Mouse (Mus musculus) hindbrain, embryonic 14.5 days (tissue): Measurements from ENCODE around the gene Wee2. TPM values are rescaled to one million over a fixed set of nuclear protein-coding genes. Genes with fewer than 3 reads are reported as not detected.

ENCODE experiments used
- ATAC-seq: fragments of 200-750 bp; cut with Nextera tagmentation; 2 replicates; pipeline ENCODE4 v1.8.0; 2017; ENCODE audit warnings: moderate number of reproducible peaks, mild to moderate bottlenecking, moderate TSS enrichment, moderate library complexity; ENCODE audit not compliant: low FRiP score
- DNase-seq: peaks from one replicate; pipeline ENCODE4 v3.0.0-alpha.2; 2015; ENCODE audit warnings: low spot score
- H3K27ac ChIP-seq: fragments of 300-500 bp; sonication (generic); 2 replicates; pipeline ENCODE4 v1.5.1; 2014; ENCODE audit warnings: mild to moderate bottlenecking, moderate library complexity
- H3K27me3 ChIP-seq: fragments of 300-500 bp; sonication (generic); 2 replicates; pipeline ENCODE4 v1.6.1; 2014; ENCODE audit warnings: mild to moderate bottlenecking, low read length, mixed read lengths; ENCODE audit not compliant: control insufficient read depth, insufficient read depth
- H3K36me3 ChIP-seq: fragments of 300-500 bp; sonication (generic); replicated peaks from 2 replicates; pipeline ENCODE4 v1.6.1; 2014; ENCODE audit not compliant: control insufficient read depth, insufficient read depth
- H3K4me1 ChIP-seq: fragments of 300-500 bp; sonication (generic); replicated peaks from 2 replicates; pipeline ENCODE4 v1.6.1; 2014; ENCODE audit warnings: antibody characterized with exemption, low read length, mixed read lengths; ENCODE audit not compliant: control insufficient read depth, insufficient read depth
- H3K4me2 ChIP-seq: fragments of 300-500 bp; sonication (generic); replicated peaks from 2 replicates; pipeline ENCODE4 v1.6.1; 2014; ENCODE audit warnings: mild to moderate bottlenecking, moderate library complexity
- H3K4me3 ChIP-seq: fragments of 300-500 bp; sonication (generic); replicated peaks from 2 replicates; pipeline ENCODE4 v1.5.1; 2014; ENCODE audit warnings: mild to moderate bottlenecking, low read length
- H3K9ac ChIP-seq: fragments of 300-500 bp; sonication (generic); 2 replicates; pipeline ENCODE4 v1.6.1; 2014
- H3K9me3 ChIP-seq: fragments of 300-500 bp; sonication (generic); 2 replicates; pipeline ENCODE4 v1.6.1; 2016; ENCODE audit warnings: low read length; ENCODE audit not compliant: control insufficient read depth
- WGBS: fragments of 180-500 bp; shearing (Covaris S2); extraction: QIAGEN DNeasy Blood & Tissue Kit; methylation state at CpG from one replicate; pipeline ENCODE4 v1.1.7; 2014; 5-methylcytosine and 5-hydroxymethylcytosine counted together
- polyA plus RNA-seq: library from polyadenylated mRNA; unstranded; fragments of >200 nt; fragmentation: Nextera tagmentation; extraction: Ambion mirVana; gene quantifications from 2 replicates; pipeline ENCODE4 v1.2.1, GENCODE M21; 2014

The Wee2 gene
- polyA plus RNA-seq, 1 experiment from 2014 or later = 0.17 TPM

GRCm38 (mm10) chr6:40421099-40421498, 17.8 kb upstream of the Wee2 start:
- H3K9me3 ChIP-seq = no peaks in the 10 kb centered on the region
- H3K4me2 ChIP-seq = no peak overlapping the region
- no peak overlapping the region for H3K27ac ChIP-seq
- H3K4me1 ChIP-seq = no peaks in the 10 kb centered on the region
- DNase-seq = no peak
- no peak overlapping the region for H3K4me3 ChIP-seq
- H3K9ac ChIP-seq = no peak overlapping the region
- 98% methylated on average over 6 of the region's 6 CpGs for WGBS
- ATAC-seq = no peak
- H3K36me3 ChIP-seq = peaks cover 32% of the 10 kb centered on the region
- no peaks in the 10 kb centered on the region for H3K27me3 ChIP-seq

- Histone ChIP-seq H3K27me3 (no peaks in the 10 kb centered on the region), H3K9me3 (no peaks in the 10 kb centered on the region), H3K4me2 (no peak overlapping the region), H3K9ac (no peak overlapping the region), H3K36me3 (peaks cover 24% of the 10 kb centered on the region), H3K27ac (no peak overlapping the region), H3K4me1 (no peaks in the 10 kb centered on the region), H3K4me3 (no peak overlapping the region)
- ATAC-seq = no peak
- no peak for DNase-seq
- 88% methylated on average over 1 of the region's 1 CpGs for WGBS
Observed at GRCm38 (mm10) chr6:40423013-40423412, 15.9 kb upstream of the Wee2 start.

GRCm38 (mm10) chr6:40423774-40424173, 15.1 kb upstream of the Wee2 start:
- peak; percentile 46 for DNase-seq
- Histone ChIP-seq H3K27ac (no peak overlapping the region), H3K36me3 (peaks cover 16% of the 10 kb centered on the region), H3K4me3 (no peak overlapping the region), H3K4me2 (no peak overlapping the region), H3K9ac (no peak overlapping the region), H3K27me3 (no peaks in the 10 kb centered on the region), H3K4me1 (peaks cover 7% of the 10 kb centered on the region; the same call in 1 of the 2 replicates), H3K9me3 (no peaks in the 10 kb centered on the region)
- WGBS = 62% methylated on average over 1 of the region's 1 CpGs
- 0 out of 2 replicates have a peak, but pooled peaks have one; percentile 55 for ATAC-seq

- H3K27ac ChIP-seq = no peak overlapping the region
- no peak for DNase-seq
- H3K4me2 ChIP-seq = no peak overlapping the region
- H3K4me1 ChIP-seq = peaks cover 21% of the 10 kb centered on the region
- H3K9me3 ChIP-seq = no peaks in the 10 kb centered on the region
- ATAC-seq = no peak
- H3K4me3 ChIP-seq = no peak overlapping the region
- 81% methylated on average over 7 of the region's 7 CpGs for WGBS
- no peak overlapping the region for H3K9ac ChIP-seq
- 0 out of 2 replicates have a peak, but pooled peaks cover 4% of the 10 kb centered on the region for H3K36me3 ChIP-seq
- H3K27me3 ChIP-seq = no peaks in the 10 kb centered on the region
Observed at GRCm38 (mm10) chr6:40427441-40427840, 11.4 kb upstream of the Wee2 start.

- DNase-seq (no peak), ATAC-seq (no peak)
- Histone ChIP-seq H3K4me1 (peaks cover 21% of the 10 kb centered on the region), H3K27me3 (no peaks in the 10 kb centered on the region), H3K9ac (no peak overlapping the region), H3K27ac (no peak overlapping the region), H3K4me3 (no peak overlapping the region), H3K9me3 (no peaks in the 10 kb centered on the region), H3K36me3 (no peaks in the 10 kb centered on the region), H3K4me2 (no peak overlapping the region)
- WGBS = 69% methylated on average over 3 of the region's 3 CpGs
Observed at GRCm38 (mm10) chr6:40428696-40429095, 10.2 kb upstream of the Wee2 start.

- Histone ChIP-seq H3K4me3 (no peak overlapping the region), H3K27me3 (no peaks in the 10 kb centered on the region), H3K4me2 (no peak overlapping the region), H3K36me3 (no peaks in the 10 kb centered on the region), H3K9ac (no peak overlapping the region), H3K9me3 (no peaks in the 10 kb centered on the region), H3K27ac (no peak overlapping the region), H3K4me1 (peaks cover 26% of the 10 kb centered on the region)
- DNase-seq (no peak), ATAC-seq (peak; percentile 32; the same call in 1 of the 2 replicates)
- 72% methylated on average over 4 of the region's 4 CpGs for WGBS
Observed at GRCm38 (mm10) chr6:40429521-40429931, 9.4 kb upstream of the Wee2 start.

- Histone ChIP-seq H3K9ac (no peak overlapping the region), H3K4me2 (no peak overlapping the region), H3K27me3 (no peaks in the 10 kb centered on the region), H3K36me3 (no peaks in the 10 kb centered on the region), H3K4me3 (no peak overlapping the region), H3K4me1 (peaks cover 32% of the 10 kb centered on the region), H3K9me3 (no peaks in the 10 kb centered on the region), H3K27ac (no peak overlapping the region)
- DNase-seq = no peak
- no peak for ATAC-seq
- WGBS = 93% methylated on average over 3 of the region's 3 CpGs
Observed at GRCm38 (mm10) chr6:40430251-40430650, 8.6 kb upstream of the Wee2 start.

GRCm38 (mm10) chr6:40430878-40431277, 8.0 kb upstream of the Wee2 start:
- no peak for DNase-seq
- H3K27me3 ChIP-seq = no peaks in the 10 kb centered on the region
- no peak overlapping the region for H3K27ac ChIP-seq
- no peaks in the 10 kb centered on the region for H3K9me3 ChIP-seq
- peaks cover 32% of the 10 kb centered on the region for H3K4me1 ChIP-seq
- WGBS = 71% methylated on average over 3 of the region's 3 CpGs
- H3K4me3 ChIP-seq = no peak overlapping the region
- no peaks in the 10 kb centered on the region for H3K36me3 ChIP-seq
- H3K4me2 ChIP-seq = 0 out of 2 replicates have a peak overlapping the region, but pooled peaks have one; percentile 1
- ATAC-seq = no peak
- H3K9ac ChIP-seq = no peak overlapping the region

GRCm38 (mm10) chr6:40431356-40431755, 7.5 kb upstream of the Wee2 start:
- Histone ChIP-seq H3K36me3 (no peaks in the 10 kb centered on the region), H3K9ac (no peak overlapping the region), H3K4me2 (0 out of 2 replicates have a peak overlapping the region, but pooled peaks have one; percentile 1), H3K27me3 (no peaks in the 10 kb centered on the region), H3K4me3 (no peak overlapping the region), H3K4me1 (peaks cover 32% of the 10 kb centered on the region), H3K27ac (no peak overlapping the region), H3K9me3 (no peaks in the 10 kb centered on the region)
- 44% methylated on average over 4 of the region's 4 CpGs for WGBS
- ATAC-seq (no peak), DNase-seq (no peak)

GRCm38 (mm10) chr6:40431812-40432211, 7.1 kb upstream of the Wee2 start:
- no peak overlapping the region for H3K4me2 ChIP-seq
- no peak overlapping the region for H3K4me3 ChIP-seq
- no peaks in the 10 kb centered on the region for H3K27me3 ChIP-seq
- H3K4me1 ChIP-seq = peaks cover 32% of the 10 kb centered on the region
- no peak overlapping the region for H3K27ac ChIP-seq
- no peak for ATAC-seq
- no peaks in the 10 kb centered on the region for H3K36me3 ChIP-seq
- H3K9ac ChIP-seq = no peak overlapping the region
- H3K9me3 ChIP-seq = no peaks in the 10 kb centered on the region
- DNase-seq = no peak
